Mouse (Mus musculus) splenic B cell, adult 2 months (primary cell): ENCODE results near the gene Arpc2.

Source experiments
- DNase-seq: peaks from one replicate; pipeline ENCODE4 v3.0.0-alpha.2; 2011; ENCODE audit warnings: low read depth, low spot score
- H3K27me3 ChIP-seq: 2 replicates; pipeline ENCODE4 v1.6.1; 2012; ENCODE audit warnings: mild to moderate bottlenecking, low read length, moderate library complexity, mixed read lengths; ENCODE audit not compliant: control insufficient read depth, poor library complexity, insufficient read depth, severe bottlenecking
- H3K36me3 ChIP-seq: 2 replicates; pipeline ENCODE4 v1.6.1; 2012; ENCODE audit warnings: mild to moderate bottlenecking, low read length, moderate library complexity, mixed read lengths; ENCODE audit not compliant: control insufficient read depth, poor library complexity, insufficient read depth, severe bottlenecking

The Arpc2 gene

GRCm38 (mm10) chr1:74219922-74220321 is 16.0 kb upstream of the Arpc2 start:
- no peaks in the 10 kb centered on the region for H3K27me3 ChIP-seq
- H3K36me3 ChIP-seq = no peaks in the 10 kb centered on the region
- no peak for DNase-seq

- peak; percentile 88 for DNase-seq
- no peaks in the 10 kb centered on the region for H3K36me3 ChIP-seq
- H3K27me3 ChIP-seq = no peaks in the 10 kb centered on the region
Observed at GRCm38 (mm10) chr1:74227317-74227716, 8.6 kb upstream of the Arpc2 start.

- Histone ChIP-seq H3K36me3 (no peaks in the 10 kb centered on the region), H3K27me3 (no peaks in the 10 kb centered on the region)
- DNase-seq = no peak
Observed at GRCm38 (mm10) chr1:74229942-74230341, 5.9 kb upstream of the Arpc2 start.

GRCm38 (mm10) chr1:74230992-74231391 is 4.9 kb upstream of the Arpc2 start:
- Histone ChIP-seq H3K36me3 (no peaks in the 10 kb centered on the region), H3K27me3 (no peaks in the 10 kb centered on the region)
- no peak for DNase-seq

GRCm38 (mm10) chr1:74236590-74237317 is 870 bp downstream of the Arpc2 start:
- DNase-seq = peak; percentile 64
- Histone ChIP-seq H3K27me3 (no peaks in the 10 kb centered on the region), H3K36me3 (peaks cover 2% of the 10 kb centered on the region; the same call in 1 of the 2 replicates)

GRCm38 (mm10) chr1:74237671-74238070 is 1.8 kb downstream of the Arpc2 start:
- Histone ChIP-seq H3K27me3 (no peaks in the 10 kb centered on the region), H3K36me3 (peaks cover 2% of the 10 kb centered on the region; the same call in 1 of the 2 replicates)
- no peak for DNase-seq

GRCm38 (mm10) chr1:74238136-74238535 is 2.3 kb downstream of the Arpc2 start:
- peaks cover 2% of the 10 kb centered on the region; the same call in 1 of the 2 replicates for H3K36me3 ChIP-seq
- H3K27me3 ChIP-seq = no peaks in the 10 kb centered on the region
- DNase-seq = peak; percentile 79

- DNase-seq = no peak
- peaks cover 2% of the 10 kb centered on the region; the same call in 1 of the 2 replicates for H3K36me3 ChIP-seq
- no peaks in the 10 kb centered on the region for H3K27me3 ChIP-seq
Observed at GRCm38 (mm10) chr1:74239162-74239561, 3.3 kb downstream of the Arpc2 start.

- Histone ChIP-seq H3K27me3 (no peaks in the 10 kb centered on the region), H3K36me3 (peaks cover 2% of the 10 kb centered on the region; the same call in 1 of the 2 replicates)
- peak; percentile 31 for DNase-seq
Observed at GRCm38 (mm10) chr1:74239618-74240017, 3.7 kb downstream of the Arpc2 start.

GRCm38 (mm10) chr1:74240311-74240710 is 4.4 kb downstream of the Arpc2 start:
- no peak for DNase-seq
- H3K36me3 ChIP-seq = peaks cover 2% of the 10 kb centered on the region; the same call in 1 of the 2 replicates
- H3K27me3 ChIP-seq = no peaks in the 10 kb centered on the region

GRCm38 (mm10) chr1:74240832-74241231 is 4.9 kb downstream of the Arpc2 start:
- H3K27me3 ChIP-seq = no peaks in the 10 kb centered on the region
- peaks cover 3% of the 10 kb centered on the region; the same call in 1 of the 2 replicates for H3K36me3 ChIP-seq
- no peak for DNase-seq

- Histone ChIP-seq H3K27me3 (no peaks in the 10 kb centered on the region), H3K36me3 (peaks cover 11% of the 10 kb centered on the region)
- DNase-seq = no peak
Observed at GRCm38 (mm10) chr1:74245525-74245924, 9.6 kb downstream of the Arpc2 start.

GRCm38 (mm10) chr1:74248799-74249198 is 12.9 kb downstream of the Arpc2 start:
- Histone ChIP-seq H3K36me3 (peaks cover 23% of the 10 kb centered on the region), H3K27me3 (no peaks in the 10 kb centered on the region)
- DNase-seq = peak; percentile 78

- Histone ChIP-seq H3K27me3 (no peaks in the 10 kb centered on the region), H3K36me3 (peaks cover 25% of the 10 kb centered on the region)
- DNase-seq = no peak
Observed at GRCm38 (mm10) chr1:74249331-74249980, 13.6 kb downstream of the Arpc2 start.

GRCm38 (mm10) chr1:74250096-74250495 is 14.2 kb downstream of the Arpc2 start:
- no peak for DNase-seq
- no peaks in the 10 kb centered on the region for H3K27me3 ChIP-seq

More at GRCm38 (mm10) chr1:74250096-74250495, 14.2 kb downstream of the Arpc2 start:
- peaks cover 25% of the 10 kb centered on the region for H3K36me3 ChIP-seq
